Mouse (Mus musculus) adrenal gland, postnatal 10 days (tissue): Measurements from ENCODE around the gene Fbxw8. TPM values are rescaled to one million over a fixed set of nuclear protein-coding genes. Genes with fewer than 3 reads are reported as not detected.
A peak's percentile ranks its signal among the peaks of the same experiment; 100 is the strongest.

Experiments
- DNase-seq: peaks from one replicate; pipeline ENCODE4 v3.0.0; 2021; ENCODE audit warnings: mixed read lengths
- total RNA-seq, 2 experiments: library from RNA; stranded (reverse); gene quantifications; 2 replicates each; pipeline ENCODE4 v1.2.3; 2021

The Fbxw8 gene
- total RNA-seq, 2 experiments from 2014 or later = 51.8 to 53.4 TPM

GRCm38 (mm10) chr5:118019905-118020304 lies 135.4 kb downstream of the Fbxw8 start:
- DNase-seq = no peak

GRCm38 (mm10) chr5:118017527-118017926 lies 137.7 kb downstream of the Fbxw8 start:
- DNase-seq = no peak

- peak; percentile 63 for DNase-seq
Measured at GRCm38 (mm10) chr5:118015669-118016068, 139.6 kb downstream of the Fbxw8 start.

DNA sequence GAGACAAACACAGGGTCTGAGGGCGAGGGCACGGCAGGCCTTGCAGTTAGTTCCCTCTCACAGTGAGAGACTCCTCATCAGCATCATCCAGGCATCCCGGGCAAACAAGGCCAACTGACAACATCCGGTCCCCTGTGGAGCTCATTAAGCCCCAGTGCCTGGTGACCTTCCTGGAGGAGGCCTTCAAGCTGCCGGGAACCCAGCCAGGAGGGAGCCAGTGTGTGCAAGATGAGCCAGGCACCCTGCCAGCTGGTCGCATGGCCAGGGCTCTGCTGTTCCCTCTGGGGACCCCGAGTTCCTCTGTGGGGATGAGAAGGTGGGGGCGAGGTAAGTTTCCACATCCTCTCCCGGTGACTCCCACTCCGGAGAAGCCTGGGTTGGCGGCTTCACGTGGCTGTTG lies 140.2 kb downstream of the Fbxw8 start:
- peak; percentile 96 for DNase-seq

Other genes with a start within 250 kb of the Fbxw8 start
- 100 to 1,000 TPM; 114 to 115 TPM for gene Fbxo21, start 178.7 kb downstream of the Fbxw8 start, total RNA-seq
- gene Tesc, start 127.7 kb downstream of the Fbxw8 start, total RNA-seq = 10 to 100 TPM; 54.4 to 61.5 TPM
- under 1 TPM; 0.33 to 0.91 TPM for gene Hrk, start 9.2 kb upstream of the Fbxw8 start, total RNA-seq
- 1 to 10 TPM; 4.0 to 5.5 TPM for gene Rnft2, start 89.7 kb upstream of the Fbxw8 start, total RNA-seq
- 1 to 10 TPM; 7.7 to 8.6 TPM for gene 2410131K14Rik, start 89.8 kb upstream of the Fbxw8 start, total RNA-seq